Mouse (Mus musculus): ENCODE data around the gene Taf8.

Gene Taf8

DNA sequence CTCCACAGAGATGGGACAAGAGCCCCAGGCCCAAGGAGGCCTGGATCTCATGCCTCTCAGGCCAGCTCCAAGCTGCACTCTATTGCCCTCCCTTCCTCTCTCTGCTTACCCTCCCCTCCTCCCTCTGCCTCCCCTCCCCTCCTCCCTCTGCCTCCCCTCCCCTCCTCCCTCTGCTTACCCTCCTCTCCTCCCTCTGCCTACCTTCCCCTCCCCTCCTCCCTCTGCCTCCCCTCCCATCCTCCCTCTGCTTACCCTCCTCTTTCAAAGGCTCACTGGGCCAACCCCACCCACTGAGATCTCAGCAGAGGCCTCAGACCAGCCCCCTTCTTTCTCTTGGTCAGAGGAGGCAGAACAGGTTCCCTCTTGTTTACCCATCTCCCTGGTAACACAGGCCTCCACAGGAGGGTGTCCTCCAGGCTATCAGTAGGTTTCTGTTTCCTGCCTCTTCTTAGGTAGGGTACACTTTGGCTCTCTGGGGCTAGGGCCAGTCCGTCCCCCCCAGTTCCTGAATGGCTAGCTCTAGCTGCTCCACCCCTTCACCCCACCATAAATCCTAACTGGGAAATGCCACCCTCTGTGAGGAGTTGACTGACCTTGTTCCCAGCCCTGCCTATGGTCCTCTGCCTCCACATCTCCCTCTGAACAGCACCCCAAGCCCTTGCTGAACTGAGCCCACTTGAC lies 17.7 kb downstream of the Taf8 start:
- DNase-seq (ENCODE audit: low spot score), result no peak

- peak; percentile 91 for DNase-seq (ENCODE audit: low spot score)
Observed at GRCm38 (mm10) chr17:47482401-47482800, 19.7 kb downstream of the Taf8 start.

DNA sequence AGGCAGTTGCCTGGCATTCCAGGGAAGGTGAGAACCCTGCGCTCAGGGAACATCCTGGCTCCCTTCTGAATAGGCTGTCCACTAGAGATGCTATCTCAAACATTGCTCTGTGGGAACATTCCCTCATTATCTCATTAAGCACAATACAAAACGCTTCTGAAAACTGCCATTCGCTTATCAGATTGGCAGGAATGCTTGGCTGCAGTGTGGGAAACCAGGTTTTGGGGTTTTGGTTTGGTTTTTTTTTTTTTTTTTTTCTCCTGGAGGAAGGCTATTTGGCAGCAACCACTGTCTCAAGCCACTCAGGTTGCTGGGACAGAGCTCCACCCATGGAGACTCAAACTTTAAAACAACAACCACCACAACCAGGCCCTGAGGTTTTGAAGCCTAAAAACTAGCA lies 22.2 kb downstream of the Taf8 start:
- DNase-seq (ENCODE audit: low spot score), result no peak

GRCm38 (mm10) chr17:47475714-47476113 lies 26.4 kb downstream of the Taf8 start:
- peak; percentile 62 for DNase-seq (ENCODE audit: low spot score)

DNA sequence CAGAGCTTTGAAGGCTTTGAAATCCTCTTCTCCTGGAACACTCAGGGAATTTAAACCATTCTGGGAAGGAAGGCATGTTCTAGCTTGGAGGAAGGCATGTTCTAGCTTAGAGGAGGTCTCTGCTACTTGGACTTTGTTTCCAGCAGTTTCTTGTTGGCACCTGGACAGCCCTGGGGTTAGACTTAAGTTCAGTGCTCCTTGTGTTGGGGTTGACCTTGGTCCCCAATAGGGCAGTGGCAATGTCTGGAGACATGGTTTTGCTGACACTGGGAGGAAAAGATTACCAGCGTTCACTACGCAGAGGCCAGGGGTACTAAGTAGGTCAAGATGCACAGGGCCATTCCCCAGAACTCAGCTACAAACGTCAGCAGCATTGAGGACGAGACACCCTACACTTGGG lies 26.9 kb downstream of the Taf8 start:
- DNase-seq (ENCODE audit: low spot score), result no peak

- DNase-seq (ENCODE audit: low spot score), result no peak
Observed at GRCm38 (mm10) chr17:47474250-47474649, 27.8 kb downstream of the Taf8 start.

DNA sequence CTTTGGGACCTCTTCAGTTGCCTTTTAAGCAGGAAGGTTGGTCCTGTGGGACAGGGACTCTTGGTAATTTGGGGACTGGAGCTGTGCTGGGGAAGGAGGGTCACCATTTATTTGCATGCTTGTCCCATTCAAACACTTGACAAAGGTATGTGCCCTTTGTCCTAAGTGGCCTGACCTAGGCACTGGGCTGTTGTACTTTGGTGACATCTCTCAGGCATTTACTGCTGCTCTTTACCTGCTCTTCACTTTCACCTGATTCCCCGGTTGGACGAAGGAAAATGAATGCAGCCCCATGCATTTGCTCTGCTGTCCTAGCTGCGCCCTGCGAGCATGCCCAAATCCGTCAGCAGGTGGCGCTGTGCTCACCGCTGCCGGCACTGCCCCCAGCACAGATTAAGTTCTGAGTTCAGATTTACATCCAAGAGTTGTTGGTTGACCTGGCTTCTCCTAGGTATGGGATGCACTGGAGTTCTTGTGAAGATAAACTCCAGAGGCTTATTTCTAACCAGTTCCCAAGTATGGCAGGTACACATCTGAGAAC lies 28.6 kb downstream of the Taf8 start:
- DNase-seq (ENCODE audit: low spot score), result peak; percentile 77

GRCm38 (mm10) chr17:47472435-47473350 lies 29.4 kb downstream of the Taf8 start:
- DNase-seq (ENCODE audit: low spot score), result no peak

DNA sequence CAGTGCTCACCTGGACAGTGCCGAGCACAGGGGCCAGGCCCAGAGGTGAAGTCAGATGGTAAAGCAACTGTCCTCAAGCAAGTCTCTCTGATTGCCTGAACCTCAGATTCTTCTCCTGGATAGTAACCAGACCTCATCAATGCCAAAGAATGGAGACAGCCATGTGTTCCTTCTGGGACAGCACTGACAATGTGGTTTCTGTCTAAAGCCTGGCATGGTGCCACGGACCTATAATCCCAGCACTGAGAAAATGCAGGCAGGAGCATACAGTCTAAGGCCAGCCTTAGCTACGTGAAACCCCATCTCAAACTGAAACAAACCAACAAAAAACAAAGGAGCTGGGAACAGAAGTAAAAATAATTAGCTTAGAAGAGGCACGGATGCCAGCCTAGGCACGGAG lies 31.4 kb downstream of the Taf8 start:
- no peak for DNase-seq (ENCODE audit: low spot score)

- no peak for DNase-seq (ENCODE audit: low spot score)
Observed at GRCm38 (mm10) chr17:47470121-47470520, 32.0 kb downstream of the Taf8 start.

GRCm38 (mm10) chr17:47469642-47470041 lies 32.5 kb downstream of the Taf8 start:
- no peak for DNase-seq (ENCODE audit: low spot score)

DNA sequence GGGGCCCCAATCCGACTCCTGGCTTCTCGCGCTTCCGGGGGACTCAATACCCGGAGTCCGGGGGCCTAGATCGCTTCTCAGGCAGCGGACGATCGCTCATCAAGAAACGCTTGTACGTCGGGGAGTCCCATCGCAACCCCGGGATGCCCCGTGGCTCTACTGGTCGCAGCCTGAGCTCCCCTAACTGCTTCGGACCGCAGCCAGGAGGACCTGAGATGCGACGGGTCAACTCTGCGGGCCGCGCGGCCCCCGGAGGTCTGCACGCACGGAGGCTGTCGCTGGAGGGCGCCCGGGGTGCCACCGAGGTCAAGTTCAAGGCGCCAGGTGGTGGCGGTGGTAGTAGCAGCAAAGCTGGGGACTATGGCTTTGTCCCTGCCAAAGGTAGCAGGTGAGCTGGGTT lies 33.6 kb downstream of the Taf8 start:
- peak; percentile 71 for DNase-seq (ENCODE audit: low spot score)

DNA sequence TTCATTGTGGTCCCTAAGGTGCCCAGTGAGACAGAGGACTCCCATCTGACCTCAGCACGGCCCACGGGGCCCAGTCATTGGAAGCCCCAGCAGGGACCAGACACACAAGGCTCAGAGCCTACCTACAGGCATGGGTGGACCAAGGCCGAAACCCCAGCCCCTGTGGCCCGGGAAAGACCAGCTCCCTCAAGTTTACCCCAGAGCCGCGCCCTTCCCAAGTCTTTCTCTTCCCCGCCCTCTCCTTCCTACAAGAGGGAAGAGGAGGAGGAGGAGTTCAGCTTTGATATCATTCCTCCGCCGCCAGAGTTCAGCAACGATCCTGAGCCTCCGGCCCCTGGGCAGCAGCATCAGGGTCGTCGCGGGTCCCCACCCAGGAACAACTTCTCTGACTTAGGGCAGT lies 34.0 kb downstream of the Taf8 start:
- no peak for DNase-seq (ENCODE audit: low spot score)

- no peak for DNase-seq (ENCODE audit: low spot score)
Observed at GRCm38 (mm10) chr17:47467659-47468058, 34.4 kb downstream of the Taf8 start.

GRCm38 (mm10) chr17:47466284-47466683 lies 35.8 kb downstream of the Taf8 start:
- DNase-seq (ENCODE audit: low spot score), result no peak

DNA sequence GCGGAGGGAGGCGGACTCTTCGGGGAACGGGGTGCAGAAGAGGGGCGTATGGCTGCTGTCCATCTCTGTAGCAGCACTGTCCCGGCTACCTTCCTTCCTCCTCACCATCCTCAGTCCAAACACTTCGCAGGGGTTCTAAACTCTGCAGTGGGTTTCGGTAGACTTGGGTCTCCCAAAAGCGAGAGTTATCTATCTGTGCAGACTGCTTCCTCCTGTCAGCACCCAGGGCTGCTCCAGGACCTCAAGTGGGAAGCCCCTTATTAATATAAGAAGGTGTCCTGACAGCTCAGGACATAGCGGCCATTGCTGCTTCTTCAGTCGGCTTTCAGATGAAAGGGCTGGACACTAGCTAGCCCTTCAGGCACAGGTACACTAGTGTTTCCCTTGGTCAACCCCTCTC lies 37.1 kb downstream of the Taf8 start:
- DNase-seq (ENCODE audit: low spot score), result no peak

- no peak for DNase-seq (ENCODE audit: low spot score)
Observed at GRCm38 (mm10) chr17:47464248-47464965, 37.7 kb downstream of the Taf8 start.

GRCm38 (mm10) chr17:47462728-47463388 lies 39.2 kb downstream of the Taf8 start:
- no peak for DNase-seq (ENCODE audit: low spot score)

DNA sequence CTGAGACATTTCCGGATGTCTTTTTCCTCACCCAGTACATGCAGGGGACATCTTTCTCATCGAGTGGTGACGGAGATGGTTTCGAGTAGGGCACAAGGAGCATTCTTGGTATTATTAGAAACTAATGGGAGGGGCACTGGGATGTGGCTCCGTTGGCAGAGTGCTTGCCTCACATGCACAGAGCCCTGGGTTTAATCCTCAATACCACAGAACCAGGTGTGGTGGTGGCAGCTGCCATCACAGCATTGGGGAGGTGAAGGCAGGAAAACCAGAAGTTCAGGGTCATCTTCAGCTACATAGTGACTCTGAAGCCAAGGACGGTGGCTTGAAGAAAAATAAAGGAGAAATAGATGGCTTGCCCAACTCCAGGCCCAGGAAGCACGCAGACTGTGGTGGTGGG lies 39.9 kb downstream of the Taf8 start:
- no peak for DNase-seq (ENCODE audit: low spot score)

- no peak for DNase-seq (ENCODE audit: low spot score)
Observed at GRCm38 (mm10) chr17:47461688-47462087, 40.4 kb downstream of the Taf8 start.

DNA sequence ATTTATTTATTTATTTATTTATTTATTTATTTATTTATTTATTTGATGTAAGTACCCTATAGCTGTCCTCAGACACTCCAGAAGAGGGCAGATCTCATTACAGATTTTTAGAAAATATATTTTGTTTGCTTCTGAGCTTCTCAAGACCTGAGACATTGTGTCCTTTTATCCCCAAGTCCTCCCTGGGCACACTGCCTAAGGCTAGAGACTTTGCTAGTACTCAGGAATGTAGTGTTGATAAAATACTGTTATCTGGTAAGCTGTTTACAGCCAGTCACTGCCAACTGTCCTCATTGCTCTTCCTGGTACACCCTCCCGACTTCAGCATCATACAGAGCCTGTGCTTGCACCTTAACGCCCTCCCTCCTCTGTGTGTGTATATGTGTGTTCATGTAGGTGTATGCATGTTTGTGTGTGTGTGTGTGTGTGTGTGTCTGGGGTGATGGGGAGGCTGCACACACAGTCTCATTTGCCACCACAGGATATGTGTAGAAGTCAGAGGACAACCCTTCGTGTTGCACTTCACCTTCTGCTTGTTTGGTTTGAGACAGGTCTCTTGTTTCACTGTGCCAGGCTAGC lies 42.7 kb downstream of the Taf8 start:
- DNase-seq (ENCODE audit: low spot score), result peak; percentile 65

GRCm38 (mm10) chr17:47458936-47459335 lies 43.2 kb downstream of the Taf8 start:
- DNase-seq (ENCODE audit: low spot score), result no peak
